Mouse (Mus musculus) liver, embryonic 12.5 days (tissue): ENCODE data around the gene 1700025B11Rik. TPM values are rescaled to one million over a fixed set of nuclear protein-coding genes. Genes with fewer than 3 reads are reported as not detected.
"Not testable (repeated sequence)": the region's sequence is repeated elsewhere in the genome, so short reads cannot be mapped to it uniquely, and the experiment has no call there.

ENCODE experiments used
- ATAC-seq: fragments of 200-750 bp; cut with Nextera tagmentation; 2 replicates; pipeline ENCODE4 v1.8.0; 2017; ENCODE audit warnings: moderate number of reproducible peaks, mild to moderate bottlenecking, moderate library complexity
- H3K27ac ChIP-seq: fragments of 300-500 bp; sonication (generic); 2 replicates; pipeline ENCODE4 v1.5.1; 2016; ENCODE audit warnings: mild to moderate bottlenecking
- H3K27me3 ChIP-seq: fragments of 300-500 bp; sonication (generic); replicated peaks from 2 replicates; pipeline ENCODE4 v1.6.1; 2016; ENCODE audit warnings: mild to moderate bottlenecking, moderate library complexity
- H3K36me3 ChIP-seq: fragments of 300-500 bp; sonication (generic); 2 replicates; pipeline ENCODE4 v1.6.1; 2016; ENCODE audit warnings: mild to moderate bottlenecking, moderate library complexity
- H3K4me1 ChIP-seq: fragments of 300-500 bp; sonication (generic); 2 replicates; pipeline ENCODE4 v1.6.1; 2016
- H3K4me2 ChIP-seq: fragments of 300-500 bp; sonication (generic); 2 replicates; pipeline ENCODE4 v1.6.1; 2016; ENCODE audit warnings: mild to moderate bottlenecking, moderate library complexity
- H3K4me3 ChIP-seq: fragments of 300-500 bp; sonication (generic); 2 replicates; pipeline ENCODE4 v1.5.1; 2016; ENCODE audit warnings: mild to moderate bottlenecking, moderate library complexity
- H3K9ac ChIP-seq: fragments of 300-500 bp; sonication (generic); 2 replicates; pipeline ENCODE4 v1.6.1; 2016; ENCODE audit warnings: mild to moderate bottlenecking, moderate library complexity
- H3K9me3 ChIP-seq: fragments of 300-500 bp; sonication (generic); replicated peaks from 2 replicates; pipeline ENCODE4 v1.6.1; 2016; ENCODE audit warnings: mild to moderate bottlenecking, moderate library complexity
- WGBS: fragments of 180-500 bp; shearing (Covaris S2); methylation state at CpG from one replicate; pipeline ENCODE4 v1.1.7; 2016; ENCODE audit not compliant: insufficient replicate concordance; 5-methylcytosine and 5-hydroxymethylcytosine counted together
- polyA plus RNA-seq: library from polyadenylated mRNA; unstranded; fragments of >200 nt; fragmentation: Nextera tagmentation; extraction: Ambion mirVana; gene quantifications from 2 replicates; pipeline ENCODE4 v1.2.1, GENCODE M21; 2016

Gene 1700025B11Rik
- polyA plus RNA-seq, 1 experiment from 2014 or later: not detected

- H3K27me3 ChIP-seq, H3K27ac ChIP-seq, H3K9ac ChIP-seq, H3K4me2 ChIP-seq, H3K36me3 ChIP-seq, H3K4me1 ChIP-seq, ATAC-seq, H3K4me3 ChIP-seq, H3K9me3 ChIP-seq: not testable (repeated sequence)
- WGBS: 13% methylated on average over 1 of the region's 1 CpGs
Observed at GRCm38 (mm10) chr15:77539221-77539620, 22.5 kb downstream of the 1700025B11Rik start.

GRCm38 (mm10) chr15:77533216-77533615, 28.5 kb downstream of the 1700025B11Rik start, which contains the start of gene Apol7c:
Apol7c (minus strand) TSS chr15:77533316.
- Histone ChIP-seq H3K36me3 (no peaks in the 10 kb centered on the region), H3K27ac (no peak within 1 kb of the TSS), H3K9ac (no peak within 1 kb of the TSS), H3K4me3 (no peak within 1 kb of the TSS), H3K4me2 (no peak within 1 kb of the TSS), H3K4me1 (no peaks in the 10 kb centered on the region), H3K27me3 (no peaks in the 10 kb centered on the region), H3K9me3 (no peaks in the 10 kb centered on the region)
- ATAC-seq: no peak

GRCm38 (mm10) chr15:77523186-77523843, 38.4 kb downstream of the 1700025B11Rik start:
- not testable (repeated sequence) for H3K27ac ChIP-seq, H3K9ac ChIP-seq, H3K4me3 ChIP-seq, H3K27me3 ChIP-seq, H3K4me1 ChIP-seq, H3K4me2 ChIP-seq, ATAC-seq, H3K36me3 ChIP-seq, H3K9me3 ChIP-seq
- WGBS: 10% methylated on average over 6 of the region's 6 CpGs

- ATAC-seq, H3K4me1 ChIP-seq, H3K27me3 ChIP-seq, H3K4me2 ChIP-seq, H3K27ac ChIP-seq, H3K9ac ChIP-seq, H3K9me3 ChIP-seq, H3K4me3 ChIP-seq, H3K36me3 ChIP-seq: not testable (repeated sequence)
- WGBS: 39% methylated on average over 4 of the region's 4 CpGs
Observed at GRCm38 (mm10) chr15:77520596-77520995, 41.1 kb downstream of the 1700025B11Rik start.

Other genes starting within 250 kb of the 1700025B11Rik start
- 0.10 and 0.11 TPM in 2 replicates for gene Apol7a, start 162.8 kb downstream of the 1700025B11Rik start, polyA plus RNA-seq
- gene Apol9a, start 150.8 kb downstream of the 1700025B11Rik start, polyA plus RNA-seq: not detected in 2 replicates
- not detected in 2 replicates for gene Apol7b, start 114.4 kb downstream of the 1700025B11Rik start, polyA plus RNA-seq
- gene Apol10a, start 84.8 kb downstream of the 1700025B11Rik start, polyA plus RNA-seq: 0.04 TPM in 1 of 2 replicates, not detected in the other
- 0.19 and 0.42 TPM in 2 replicates for gene Apol11a, start 53.6 kb downstream of the 1700025B11Rik start, polyA plus RNA-seq
- gene Apol7c, start 28.6 kb downstream of the 1700025B11Rik start, polyA plus RNA-seq: not detected in 2 replicates
- not detected in 2 replicates for gene Apol10b, start 34.2 kb upstream of the 1700025B11Rik start, polyA plus RNA-seq
- not detected in 2 replicates for gene Gm36245, start 37.4 kb upstream of the 1700025B11Rik start, polyA plus RNA-seq
- gene Apol11b, start 81.4 kb upstream of the 1700025B11Rik start, polyA plus RNA-seq: 6.3 and 6.9 TPM in 2 replicates
- not detected in 2 replicates for gene Apol7e, start 137.0 kb upstream of the 1700025B11Rik start, polyA plus RNA-seq
- gene Apol9b, start 167.1 kb upstream of the 1700025B11Rik start, polyA plus RNA-seq: not detected in 2 replicates
- gene Apol8, start 195.1 kb upstream of the 1700025B11Rik start, polyA plus RNA-seq: 25.8 and 26.7 TPM in 2 replicates